Mouse (Mus musculus) cerebellum, adult 2 months (tissue): ENCODE results near the gene Ggt6. TPM values are rescaled to one million over a fixed set of nuclear protein-coding genes. Genes with fewer than 3 reads are reported as not detected.

Source experiments
- DNase-seq, 2 experiments: peaks; one replicate each; pipeline ENCODE4 v3.0.0; 2021
- H3K27ac ChIP-seq: fragments of 200-500 bp; 2 replicates; pipeline ENCODE4 v1.5.1; 2012; ENCODE audit warnings: low read length, control low read depth, inconsistent platforms; ENCODE audit not compliant: insufficient read depth
- H3K27me3 ChIP-seq: fragments of 200-500 bp; 2 replicates; pipeline ENCODE4 v1.6.1; 2012; ENCODE audit warnings: inconsistent platforms, mild to moderate bottlenecking, low read length, moderate library complexity; ENCODE audit not compliant: control insufficient read depth, insufficient read depth
- H3K4me1 ChIP-seq: fragments of 200-500 bp; 2 replicates; pipeline ENCODE4 v1.6.1; 2011; ENCODE audit warnings: low read length; ENCODE audit not compliant: control insufficient read depth, insufficient read depth
- H3K4me3 ChIP-seq: fragments of 200-500 bp; replicated peaks from 2 replicates; pipeline ENCODE3; 2011; ENCODE audit warnings: mild to moderate bottlenecking, low read depth, low read length, control low read depth; ENCODE audit not compliant: insufficient read depth
- CTCF ChIP-seq: fragments of 200-500 bp; IDR thresholded peaks from 2 replicates; pipeline ENCODE4 v1.5.1; 2011; ENCODE audit warnings: low read depth, mild to moderate bottlenecking, control low read depth, low read length, moderate library complexity, borderline replicate concordance; ENCODE audit not compliant: insufficient read depth
- POLR2A ChIP-seq: fragments of 200-500 bp; IDR thresholded peaks from 2 replicates; pipeline ENCODE4 v1.6.1; 2011; ENCODE audit warnings: low read length, control low read depth, borderline replicate concordance; ENCODE audit not compliant: insufficient read depth
- WGBS: fragments of 180-500 bp; shearing (Covaris S2); methylation state at CpG from one replicate; pipeline ENCODE4 v1.1.7; 2018; 5-methylcytosine and 5-hydroxymethylcytosine counted together
- polyA plus RNA-seq: library from polyadenylated mRNA; depleted of rRNA; stranded (reverse); fragments of >200 nt; gene quantifications from 2 replicates; pipeline ENCODE4 v1.2.3, GENCODE M21; 2012

The Ggt6 gene
- polyA plus RNA-seq, 1 experiment, result 0.15 TPM

DNA sequence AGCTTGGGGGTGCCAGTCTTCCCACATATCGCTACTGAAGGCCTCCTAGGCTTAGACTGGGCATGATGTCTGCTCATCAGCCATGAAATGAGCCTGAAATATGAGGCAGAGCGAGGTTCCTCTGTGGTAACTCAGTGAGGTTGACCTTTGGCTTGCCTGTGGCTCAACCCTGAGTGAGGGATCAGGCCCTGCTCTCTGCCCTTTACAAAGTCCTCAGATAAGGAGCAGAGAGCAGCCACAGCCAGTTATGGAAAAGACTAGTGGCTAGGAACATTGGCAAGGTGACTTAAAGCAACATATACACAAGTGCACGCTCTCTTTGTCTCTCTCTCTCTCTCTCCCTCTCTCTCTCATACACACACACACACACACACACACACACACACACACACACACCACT is 39.6 kb downstream of the Ggt6 start:
- Histone ChIP-seq H3K27ac (no peak overlapping the region), H3K27me3 (no peaks in the 10 kb centered on the region), H3K4me3 (no peak overlapping the region), H3K4me1 (no peaks in the 10 kb centered on the region; the same call in 1 of the 2 replicates)
- 86% methylated on average over 3 of the region's 3 CpGs for WGBS
- TF ChIP-seq POLR2A (no peak), CTCF (no peak)
- no peak for DNase-seq

DNA sequence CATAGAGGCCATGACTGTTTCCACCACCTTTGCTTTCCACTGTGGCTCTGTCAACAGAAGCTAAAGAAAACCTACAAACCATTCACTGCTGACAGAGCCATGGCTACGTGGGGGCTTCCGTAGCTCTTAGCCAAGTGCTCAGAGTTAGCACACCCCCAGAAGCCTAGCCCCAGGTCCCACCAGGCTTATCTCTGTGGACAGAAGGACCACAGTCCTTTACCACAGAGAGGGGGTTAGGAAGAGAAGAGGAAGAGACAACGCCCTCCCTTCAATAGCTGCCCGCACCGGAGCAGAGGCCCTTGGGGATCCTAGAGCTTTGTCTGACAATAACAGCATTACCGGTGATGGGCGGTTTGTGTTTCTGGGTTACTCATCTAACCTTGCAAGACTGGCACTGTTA is 40.1 kb downstream of the Ggt6 start:
- no peak overlapping the region for H3K27ac ChIP-seq
- H3K4me3 ChIP-seq, result no peak overlapping the region
- DNase-seq, result no peak
- H3K27me3 ChIP-seq, result no peaks in the 10 kb centered on the region
- no peaks in the 10 kb centered on the region; the same call in 1 of the 2 replicates for H3K4me1 ChIP-seq
- WGBS, result 86% methylated on average over 7 of the region's 7 CpGs
- no peak for TF ChIP-seq CTCF
- TF ChIP-seq POLR2A, result no peak

DNA sequence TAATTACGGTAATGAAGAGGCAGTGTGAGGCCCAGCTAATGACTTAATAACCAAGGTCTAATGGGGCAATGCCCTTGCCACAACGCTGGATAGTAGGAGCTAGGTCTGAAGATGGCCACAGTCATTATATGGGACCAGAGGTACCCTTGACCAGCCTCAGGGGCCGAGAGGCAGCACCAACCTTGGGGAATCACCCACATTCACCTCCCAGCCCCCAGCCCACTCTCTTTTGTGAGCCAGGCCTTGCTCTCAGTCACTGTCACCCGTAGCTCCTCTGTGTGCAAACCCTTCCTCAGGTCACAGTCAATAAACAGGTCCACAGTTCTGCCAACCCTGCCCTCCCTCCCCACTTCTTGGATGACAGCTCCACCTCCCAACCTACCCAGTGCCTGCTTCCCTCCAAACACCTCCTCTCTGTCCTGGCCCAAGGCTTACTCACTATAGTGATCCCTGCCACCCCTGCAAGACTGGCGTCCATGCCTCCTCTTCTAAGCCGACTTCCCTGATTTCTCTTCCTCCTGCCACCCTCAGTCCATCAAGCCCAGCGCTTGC is 40.8 kb downstream of the Ggt6 start:
- TF ChIP-seq POLR2A (no peak), CTCF (no peak)
- 82% methylated on average over 7 of the region's 7 CpGs for WGBS
- DNase-seq, result no peak
- Histone ChIP-seq H3K27me3 (no peaks in the 10 kb centered on the region), H3K27ac (no peak overlapping the region), H3K4me1 (no peaks in the 10 kb centered on the region; the same call in 1 of the 2 replicates), H3K4me3 (no peak overlapping the region)

DNA sequence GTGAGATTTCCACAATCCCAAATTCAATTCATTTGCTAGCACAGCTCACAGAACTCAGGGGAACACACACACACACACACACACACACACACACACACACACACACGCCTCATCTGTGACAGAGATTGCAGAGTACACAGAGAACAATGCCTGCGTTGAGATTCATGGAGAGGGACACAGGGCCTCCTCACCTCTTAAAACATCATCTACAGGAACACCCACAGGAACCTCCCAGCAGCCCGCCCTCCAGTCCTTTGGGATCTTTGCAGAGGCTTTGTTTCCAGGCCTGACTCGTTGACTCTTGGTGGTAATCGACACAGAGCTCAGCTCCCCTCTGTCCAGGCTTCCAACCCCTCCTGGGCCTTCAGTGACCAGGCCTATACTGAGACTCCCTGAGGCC is 41.9 kb downstream of the Ggt6 start:
- no peaks in the 10 kb centered on the region for H3K27me3 ChIP-seq
- H3K4me3 ChIP-seq, result no peak overlapping the region
- WGBS, result 50% methylated on average over 5 of the region's 5 CpGs
- no peaks in the 10 kb centered on the region for H3K4me1 ChIP-seq
- TF ChIP-seq CTCF, result no peak
- no peak for TF ChIP-seq POLR2A
- no peak overlapping the region for H3K27ac ChIP-seq
- no peak for DNase-seq

DNA sequence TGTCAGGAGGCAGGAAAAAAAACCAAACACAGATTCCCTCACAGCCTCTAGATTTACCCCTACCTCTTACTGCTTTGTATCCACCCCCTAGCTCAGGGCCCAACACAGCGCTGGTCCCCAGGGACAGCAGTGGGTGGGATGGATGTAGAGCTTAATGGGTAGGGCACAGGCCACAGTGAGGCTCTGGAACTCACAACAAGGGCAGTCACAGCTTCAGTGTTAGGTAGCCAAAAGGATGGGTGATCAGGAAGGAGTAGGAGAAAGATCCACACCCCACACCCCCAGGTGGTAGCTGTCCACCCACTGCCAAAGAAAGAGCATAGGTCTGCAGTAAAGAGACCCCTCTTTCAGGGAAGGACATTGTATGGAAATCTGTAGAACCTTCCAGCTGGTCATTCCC is 42.3 kb downstream of the Ggt6 start:
- DNase-seq, result no peak
- TF ChIP-seq POLR2A, result no peak
- no peak for TF ChIP-seq CTCF
- no peaks in the 10 kb centered on the region for H3K4me1 ChIP-seq
- H3K4me3 ChIP-seq, result no peak overlapping the region
- no peak overlapping the region for H3K27ac ChIP-seq
- WGBS, result 94% methylated on average over 1 of the region's 1 CpGs
- H3K27me3 ChIP-seq, result no peaks in the 10 kb centered on the region

DNA sequence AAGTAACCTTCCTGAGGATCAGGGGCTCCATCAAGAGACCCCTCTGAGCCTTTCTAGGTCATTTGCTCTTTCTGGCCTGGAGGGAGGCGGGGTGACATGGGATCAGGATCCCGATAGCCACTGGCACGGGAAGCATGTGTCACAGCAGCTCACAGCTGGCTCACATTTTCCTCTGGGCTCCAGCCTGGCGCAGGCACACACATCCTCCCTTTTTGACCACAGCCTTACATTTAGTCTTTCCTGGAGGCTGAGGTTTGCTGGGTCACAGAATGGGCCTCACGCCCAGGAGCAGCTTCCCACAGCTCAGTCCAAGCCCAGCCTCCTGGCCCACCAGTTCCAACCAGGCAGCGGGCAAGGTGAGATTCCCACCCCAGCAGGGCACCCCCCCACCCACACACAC is 42.9 kb downstream of the Ggt6 start:
- TF ChIP-seq POLR2A (no peak), CTCF (no peak)
- DNase-seq, result no peak
- WGBS, result 44% methylated on average over 6 of the region's 6 CpGs
- H3K27me3 ChIP-seq, result no peaks in the 10 kb centered on the region
- H3K4me1 ChIP-seq, result no peaks in the 10 kb centered on the region
- H3K4me3 ChIP-seq, result no peak overlapping the region
- no peak overlapping the region for H3K27ac ChIP-seq

DNA sequence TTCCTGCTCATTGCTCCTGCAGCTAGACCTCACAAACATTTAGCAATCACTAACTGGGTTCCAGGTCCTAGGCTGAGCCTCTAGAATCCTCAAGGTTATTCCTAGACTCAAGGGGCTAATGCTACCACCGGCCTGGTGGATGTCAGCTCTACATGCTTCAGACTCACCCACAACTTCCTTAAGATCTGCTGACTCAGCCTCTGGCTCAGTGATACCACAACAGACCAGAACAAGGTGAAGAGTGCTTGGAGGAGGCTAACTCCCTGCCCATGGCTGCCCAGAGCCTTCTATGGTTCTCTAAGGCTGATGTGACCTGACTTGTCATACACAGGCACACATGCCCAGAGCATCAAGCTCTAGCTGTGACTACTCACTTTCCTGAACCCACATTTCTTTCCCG is 44.2 kb downstream of the Ggt6 start:
- no peaks in the 10 kb centered on the region for H3K4me1 ChIP-seq
- no peaks in the 10 kb centered on the region for H3K27me3 ChIP-seq
- no peak overlapping the region for H3K4me3 ChIP-seq
- TF ChIP-seq CTCF, result no peak
- no peak for TF ChIP-seq POLR2A
- WGBS, result 76% methylated on average over 2 of the region's 2 CpGs
- DNase-seq, result no peak
- no peak overlapping the region for H3K27ac ChIP-seq

DNA sequence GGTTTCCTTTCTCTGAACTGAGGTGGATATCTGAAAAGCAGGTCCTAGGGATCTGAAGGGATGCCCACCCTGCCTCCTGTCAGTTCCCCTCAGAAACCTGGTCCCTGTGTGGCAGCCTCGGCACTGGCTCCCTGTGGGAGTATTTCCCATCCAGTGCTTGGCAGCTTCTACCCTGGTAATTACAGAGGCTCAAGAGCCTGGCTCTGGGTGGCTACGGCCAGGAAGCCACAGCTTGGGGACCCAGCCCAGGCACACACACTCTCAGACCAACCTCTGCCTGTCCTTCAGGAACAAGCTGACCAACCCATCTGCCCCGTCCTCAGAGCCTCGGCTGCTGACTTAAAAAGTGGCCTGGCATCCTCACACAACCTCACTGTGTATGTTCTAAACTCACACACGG is 46.0 kb downstream of the Ggt6 start:
- WGBS, result 47% methylated on average over 5 of the region's 5 CpGs
- TF ChIP-seq CTCF (no peak), POLR2A (no peak)
- Histone ChIP-seq H3K27ac (no peak overlapping the region), H3K4me1 (no peaks in the 10 kb centered on the region), H3K27me3 (no peaks in the 10 kb centered on the region), H3K4me3 (no peak overlapping the region)
- no peak for DNase-seq

DNA sequence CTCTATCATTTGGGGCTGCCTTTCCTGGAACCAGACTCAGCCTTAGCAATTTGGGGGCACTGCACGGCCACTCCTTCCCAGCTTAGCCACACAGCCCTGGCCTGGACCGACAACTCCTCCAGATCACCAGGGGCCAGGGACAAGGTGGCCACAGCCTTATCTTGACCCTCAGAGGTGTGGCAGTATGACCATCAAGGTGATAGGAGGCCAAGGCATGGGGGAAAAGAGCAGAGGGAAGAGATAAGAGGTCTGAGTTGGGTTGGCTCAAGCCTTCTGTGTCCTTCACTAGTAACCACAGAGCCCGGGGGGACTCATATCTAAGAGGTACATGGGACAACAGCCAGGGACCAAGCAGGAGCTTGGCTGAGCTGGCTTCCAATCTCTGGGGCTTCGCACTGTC is 46.6 kb downstream of the Ggt6 start:
- Histone ChIP-seq H3K27me3 (no peaks in the 10 kb centered on the region), H3K27ac (no peak overlapping the region), H3K4me3 (no peak overlapping the region), H3K4me1 (no peaks in the 10 kb centered on the region)
- no peak for TF ChIP-seq CTCF
- TF ChIP-seq POLR2A, result no peak
- 47% methylated on average over 4 of the region's 4 CpGs for WGBS
- DNase-seq, result no peak
